Mouse (Mus musculus): Measurements from ENCODE around the gene Gpr146. TPM values are rescaled to one million over a fixed set of nuclear protein-coding genes. Genes with fewer than 3 reads are reported as not detected.
A peak's percentile ranks its signal among the peaks of the same experiment; 100 is the strongest.

Gpr146 gene
- polyA plus RNA-seq, 1 experiment from 2014 or later = 1.8 TPM

- 68% methylated on average over 8 of the region's 8 CpGs for WGBS
- Histone ChIP-seq H3K36me3 (ENCODE audit: control insufficient read depth, insufficient read depth, low read length) (no peaks in the 10 kb centered on the region), H3K9me3 (ENCODE audit: control insufficient read depth, low read length) (no peaks in the 10 kb centered on the region), H3K27ac (replicated peaks; ENCODE audit: low read depth, low read length) (peak overlapping the region; percentile 53; the same call in 1 of the 2 replicates), H3K4me3 (replicated peaks; ENCODE audit: low read depth, low read length) (no peak overlapping the region), H3K27me3 (ENCODE audit: control insufficient read depth, insufficient read depth, low read length) (no peaks in the 10 kb centered on the region), H3K9ac (replicated peaks; ENCODE audit: low read length) (no peak overlapping the region), H3K4me1 (ENCODE audit: control insufficient read depth, insufficient read depth, low read length) (0 out of 2 replicates have a peak, but pooled peaks cover 2% of the 10 kb centered on the region), H3K4me2 (ENCODE audit: low read length) (no peak overlapping the region)
- DNase-seq (peak; percentile 20), ATAC-seq (ENCODE audit: low FRiP score, low TSS enrichment) (no peak)
Measured at GRCm38 (mm10) chr5:139382760-139383159, 5.3 kb downstream of the Gpr146 start.

- DNase-seq = no peak
- Histone ChIP-seq H3K4me2 (ENCODE audit: low read length) (no peak overlapping the region), H3K4me3 (replicated peaks; ENCODE audit: low read depth, low read length) (no peak overlapping the region), H3K36me3 (ENCODE audit: control insufficient read depth, insufficient read depth, low read length) (no peaks in the 10 kb centered on the region), H3K9me3 (ENCODE audit: control insufficient read depth, low read length) (no peaks in the 10 kb centered on the region), H3K9ac (replicated peaks; ENCODE audit: low read length) (no peak overlapping the region), H3K27me3 (ENCODE audit: control insufficient read depth, insufficient read depth, low read length) (no peaks in the 10 kb centered on the region), H3K4me1 (ENCODE audit: control insufficient read depth, insufficient read depth, low read length) (0 out of 2 replicates have a peak, but pooled peaks cover 2% of the 10 kb centered on the region), H3K27ac (replicated peaks; ENCODE audit: low read depth, low read length) (no peak overlapping the region)
- ATAC-seq (ENCODE audit: low FRiP score, low TSS enrichment) = no peak
- WGBS = 79% methylated on average over 9 of the region's 9 CpGs
Measured at GRCm38 (mm10) chr5:139383234-139383633, 5.7 kb downstream of the Gpr146 start.

- Histone ChIP-seq H3K9ac (replicated peaks; ENCODE audit: low read length) (no peak overlapping the region), H3K9me3 (ENCODE audit: control insufficient read depth, low read length) (no peaks in the 10 kb centered on the region), H3K4me2 (ENCODE audit: low read length) (no peak overlapping the region), H3K4me3 (replicated peaks; ENCODE audit: low read depth, low read length) (no peak overlapping the region), H3K4me1 (ENCODE audit: control insufficient read depth, insufficient read depth, low read length) (0 out of 2 replicates have a peak, but pooled peaks cover 2% of the 10 kb centered on the region), H3K27ac (replicated peaks; ENCODE audit: low read depth, low read length) (no peak overlapping the region), H3K36me3 (ENCODE audit: control insufficient read depth, insufficient read depth, low read length) (no peaks in the 10 kb centered on the region), H3K27me3 (ENCODE audit: control insufficient read depth, insufficient read depth, low read length) (no peaks in the 10 kb centered on the region)
- 79% methylated on average over 10 of the region's 10 CpGs for WGBS
- DNase-seq (no peak), ATAC-seq (ENCODE audit: low FRiP score, low TSS enrichment) (no peak)
Measured at GRCm38 (mm10) chr5:139384531-139384930, 7.0 kb downstream of the Gpr146 start.

- no peaks in the 10 kb centered on the region for H3K4me1 ChIP-seq (ENCODE audit: control insufficient read depth, insufficient read depth, low read length)
- no peak overlapping the region for H3K9ac ChIP-seq (replicated peaks; ENCODE audit: low read length)
- H3K4me3 ChIP-seq (replicated peaks; ENCODE audit: low read depth, low read length) = no peak overlapping the region
- H3K9me3 ChIP-seq (ENCODE audit: control insufficient read depth, low read length) = no peaks in the 10 kb centered on the region
- no peak overlapping the region for H3K27ac ChIP-seq (replicated peaks; ENCODE audit: low read depth, low read length)
- 98% methylated on average over 5 of the region's 5 CpGs for WGBS
- H3K27me3 ChIP-seq (ENCODE audit: control insufficient read depth, insufficient read depth, low read length) = no peaks in the 10 kb centered on the region
- ATAC-seq (ENCODE audit: low FRiP score, low TSS enrichment) (no peak), DNase-seq (no peak)
- no peaks in the 10 kb centered on the region for H3K36me3 ChIP-seq (ENCODE audit: control insufficient read depth, insufficient read depth, low read length)
- no peak overlapping the region for H3K4me2 ChIP-seq (ENCODE audit: low read length)
Measured at GRCm38 (mm10) chr5:139386047-139386446, 8.6 kb downstream of the Gpr146 start.

DNA sequence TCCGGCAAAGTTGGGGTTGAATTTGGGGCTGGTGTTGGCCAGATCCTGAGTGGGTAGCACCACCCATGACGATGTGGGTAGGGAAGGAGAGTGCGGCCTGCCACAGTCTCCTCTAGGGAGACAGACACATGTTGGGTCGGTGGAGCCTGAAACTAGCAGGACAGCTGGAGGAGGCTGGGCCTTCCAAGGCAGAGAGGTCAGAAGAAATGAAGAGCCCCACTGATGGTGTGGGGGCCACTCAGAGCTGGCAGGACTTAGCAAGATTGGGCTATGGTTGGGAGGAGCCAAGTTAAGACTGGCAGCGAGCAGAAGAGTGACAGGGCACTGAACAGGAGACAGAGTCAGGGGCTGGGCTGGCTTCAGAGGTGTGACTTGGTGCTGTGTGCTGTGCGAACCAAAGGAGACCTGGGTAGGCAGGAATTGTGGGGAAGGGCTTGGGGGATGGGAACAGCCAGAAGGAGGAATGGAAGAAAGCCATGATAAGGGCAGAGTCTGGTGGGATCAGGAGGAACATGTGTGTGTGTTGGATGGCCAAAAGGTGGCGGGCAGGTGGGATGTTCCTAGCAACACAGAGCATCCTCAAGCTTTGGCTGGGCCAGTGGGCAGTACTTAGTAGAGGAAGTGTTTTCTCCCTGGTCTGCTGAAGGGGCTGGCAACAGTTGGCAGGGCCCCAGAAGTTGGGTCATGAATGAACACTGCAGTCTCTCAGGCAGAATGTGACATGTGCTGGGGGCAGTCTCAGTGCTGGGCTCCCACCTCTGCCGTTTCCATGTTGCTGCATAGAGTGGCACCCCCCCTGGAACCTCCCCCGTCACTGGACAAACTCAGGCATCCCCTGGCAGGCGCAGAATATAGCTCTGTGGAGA is 10.1 kb downstream of the Gpr146 start:
- Histone ChIP-seq H3K4me2 (ENCODE audit: low read length) (no peak overlapping the region), H3K4me3 (replicated peaks; ENCODE audit: low read depth, low read length) (no peak overlapping the region), H3K9ac (replicated peaks; ENCODE audit: low read length) (no peak overlapping the region), H3K27ac (replicated peaks; ENCODE audit: low read depth, low read length) (no peak overlapping the region), H3K36me3 (ENCODE audit: control insufficient read depth, insufficient read depth, low read length) (no peaks in the 10 kb centered on the region), H3K27me3 (ENCODE audit: control insufficient read depth, insufficient read depth, low read length) (no peaks in the 10 kb centered on the region), H3K9me3 (ENCODE audit: control insufficient read depth, low read length) (no peaks in the 10 kb centered on the region), H3K4me1 (ENCODE audit: control insufficient read depth, insufficient read depth, low read length) (no peaks in the 10 kb centered on the region)
- DNase-seq (no peak), ATAC-seq (ENCODE audit: low FRiP score, low TSS enrichment) (no peak)
- WGBS = 83% methylated on average over 10 of the region's 10 CpGs

DNA sequence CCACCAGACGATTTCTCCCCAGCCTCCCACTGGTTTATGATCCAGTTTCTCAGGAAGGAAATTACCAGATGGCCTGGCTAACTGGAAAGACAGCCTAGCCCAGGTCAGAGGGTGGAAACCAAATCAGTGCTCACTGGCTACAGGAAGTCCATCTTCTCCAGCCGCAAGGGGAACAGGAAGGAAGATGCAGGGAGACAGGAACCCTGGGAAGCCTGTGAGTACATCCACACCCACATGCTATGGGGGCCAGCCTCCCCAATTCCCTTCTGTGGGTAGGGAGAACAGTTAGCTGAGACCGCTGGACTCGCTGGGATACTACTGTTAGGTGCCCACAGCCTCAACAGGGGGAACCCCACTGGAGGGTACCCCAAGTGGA is 10.7 kb downstream of the Gpr146 start:
- ATAC-seq (ENCODE audit: low FRiP score, low TSS enrichment) (no peak), DNase-seq (no peak)
- H3K9ac ChIP-seq (replicated peaks; ENCODE audit: low read length) = no peak overlapping the region
- no peak overlapping the region for H3K27ac ChIP-seq (replicated peaks; ENCODE audit: low read depth, low read length)
- no peak overlapping the region for H3K4me2 ChIP-seq (ENCODE audit: low read length)
- H3K36me3 ChIP-seq (ENCODE audit: control insufficient read depth, insufficient read depth, low read length) = no peaks in the 10 kb centered on the region
- 89% methylated on average over 4 of the region's 4 CpGs for WGBS
- no peaks in the 10 kb centered on the region for H3K4me1 ChIP-seq (ENCODE audit: control insufficient read depth, insufficient read depth, low read length)
- H3K4me3 ChIP-seq (replicated peaks; ENCODE audit: low read depth, low read length) = no peak overlapping the region
- no peaks in the 10 kb centered on the region for H3K9me3 ChIP-seq (ENCODE audit: control insufficient read depth, low read length)
- H3K27me3 ChIP-seq (ENCODE audit: control insufficient read depth, insufficient read depth, low read length) = no peaks in the 10 kb centered on the region

DNA sequence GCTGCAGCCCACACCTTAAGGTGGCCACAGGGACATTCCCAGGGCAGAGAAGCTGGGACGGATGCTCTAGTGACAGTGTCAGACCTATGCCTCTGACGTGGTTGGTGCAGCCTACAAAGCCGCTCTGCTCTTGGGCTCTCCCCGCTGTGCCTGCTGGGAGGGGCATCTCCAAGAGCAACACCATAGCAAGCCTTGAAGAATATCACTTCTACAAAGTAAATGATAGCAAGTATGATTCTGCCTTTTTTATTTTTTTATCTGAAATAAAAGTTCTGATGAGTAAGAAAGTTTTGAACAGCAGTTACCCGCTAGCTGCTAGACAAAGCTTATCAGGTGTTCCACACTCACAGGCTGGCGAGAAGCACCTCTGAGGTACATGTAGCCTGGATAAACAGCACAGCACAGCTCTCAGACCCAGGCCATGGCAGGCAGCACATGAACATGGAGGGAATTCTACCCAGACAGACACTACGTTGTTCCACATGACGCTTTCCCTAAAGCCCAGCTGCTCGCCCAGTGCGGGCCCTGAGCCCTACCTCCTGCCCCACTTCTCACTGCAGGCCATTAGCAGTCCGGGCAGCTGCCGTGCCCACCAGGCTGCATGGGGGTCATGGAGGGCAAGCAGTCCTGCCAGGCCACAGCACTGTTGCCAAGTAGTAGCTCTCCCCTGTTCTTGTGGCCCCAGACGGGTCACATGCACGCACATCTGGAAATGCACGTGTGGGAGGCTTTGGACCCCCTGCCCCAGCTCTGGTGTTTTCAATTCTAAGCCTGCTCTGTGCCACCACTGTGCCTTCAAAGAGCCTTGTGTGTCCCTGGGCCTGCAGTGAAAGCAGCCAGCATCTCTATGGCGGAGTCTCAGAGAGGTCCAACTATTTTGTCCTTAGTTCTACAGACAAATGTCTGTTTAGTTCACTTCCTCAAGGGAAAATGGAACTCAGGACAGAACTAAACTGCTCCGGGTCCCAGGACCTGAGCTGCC is 11.5 kb downstream of the Gpr146 start:
- no peak for DNase-seq
- 0 out of 2 replicates have a peak overlapping the region, but pooled peaks have one; percentile 49 for H3K27ac ChIP-seq (replicated peaks; ENCODE audit: low read depth, low read length)

DNA sequence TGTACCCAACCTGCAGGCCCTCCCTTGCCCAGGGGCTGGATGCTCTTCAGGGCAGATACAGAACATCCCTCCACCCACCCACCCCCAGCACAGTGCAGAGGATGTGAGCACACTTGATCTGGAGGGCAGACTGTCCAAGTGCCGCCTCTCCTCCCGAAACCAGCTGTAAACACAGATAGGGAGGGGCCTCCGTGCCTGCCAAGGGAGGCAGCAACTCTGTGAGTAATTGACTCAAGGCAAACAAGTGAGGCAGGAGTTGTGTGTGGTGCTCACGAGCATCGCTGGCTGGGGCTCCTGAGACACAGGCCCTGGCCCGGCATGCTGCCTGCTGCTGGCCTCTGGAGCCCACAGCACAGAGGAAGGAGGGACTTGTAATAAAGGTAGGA is 12.2 kb downstream of the Gpr146 start:
- no peak for DNase-seq

More for the DNA sequence above, 11.5 kb downstream of the Gpr146 start:
- no peak for ATAC-seq (ENCODE audit: low FRiP score, low TSS enrichment)
- Histone ChIP-seq H3K4me1 (ENCODE audit: control insufficient read depth, insufficient read depth, low read length) (no peaks in the 10 kb centered on the region), H3K4me2 (ENCODE audit: low read length) (no peak overlapping the region), H3K9ac (replicated peaks; ENCODE audit: low read length) (no peak overlapping the region), H3K36me3 (ENCODE audit: control insufficient read depth, insufficient read depth, low read length) (no peaks in the 10 kb centered on the region), H3K27me3 (ENCODE audit: control insufficient read depth, insufficient read depth, low read length) (no peaks in the 10 kb centered on the region), H3K4me3 (replicated peaks; ENCODE audit: low read depth, low read length) (no peak overlapping the region), H3K9me3 (ENCODE audit: control insufficient read depth, low read length) (no peaks in the 10 kb centered on the region)
- WGBS = 80% methylated on average over 17 of the region's 17 CpGs

More for the DNA sequence above, 12.2 kb downstream of the Gpr146 start:
- H3K27ac ChIP-seq (replicated peaks; ENCODE audit: low read depth, low read length) = 0 out of 2 replicates have a peak overlapping the region, but pooled peaks have one; percentile 13
- ATAC-seq (ENCODE audit: low FRiP score, low TSS enrichment) = no peak; the same call in 1 of the 2 replicates
- H3K9ac ChIP-seq (replicated peaks; ENCODE audit: low read length) = no peak overlapping the region
- no peaks in the 10 kb centered on the region for H3K4me1 ChIP-seq (ENCODE audit: control insufficient read depth, insufficient read depth, low read length)
- no peaks in the 10 kb centered on the region for H3K36me3 ChIP-seq (ENCODE audit: control insufficient read depth, insufficient read depth, low read length)
- H3K9me3 ChIP-seq (ENCODE audit: control insufficient read depth, low read length) = no peaks in the 10 kb centered on the region
- 61% methylated on average over 6 of the region's 6 CpGs for WGBS
- H3K27me3 ChIP-seq (ENCODE audit: control insufficient read depth, insufficient read depth, low read length) = no peaks in the 10 kb centered on the region
- H3K4me3 ChIP-seq (replicated peaks; ENCODE audit: low read depth, low read length) = no peak overlapping the region
- H3K4me2 ChIP-seq (ENCODE audit: low read length) = no peak overlapping the region
